Mouse (Mus musculus) limb, embryonic 13.5 days (tissue): ENCODE measurements around the gene Edar. TPM values are rescaled to one million over a fixed set of nuclear protein-coding genes. Genes with fewer than 3 reads are reported as not detected.

Experiments used
- ATAC-seq: fragments of 200-750 bp; cut with Nextera tagmentation; 2 replicates; pipeline ENCODE4 v1.8.0; 2017; ENCODE audit warnings: low read depth, moderate number of reproducible peaks, moderate TSS enrichment; ENCODE audit not compliant: low FRiP score
- H3K27ac ChIP-seq: fragments of 300-500 bp; sonication (generic); 2 replicates; pipeline ENCODE4 v1.5.1; 2015; ENCODE audit warnings: inconsistent platforms, mild to moderate bottlenecking, moderate library complexity
- H3K27me3 ChIP-seq: fragments of 300-500 bp; sonication (generic); 2 replicates; pipeline ENCODE4 v1.6.1; 2015; ENCODE audit warnings: mild to moderate bottlenecking, inconsistent platforms
- H3K36me3 ChIP-seq: fragments of 300-500 bp; sonication (generic); 2 replicates; pipeline ENCODE4 v1.6.1; 2015; ENCODE audit warnings: inconsistent platforms, mild to moderate bottlenecking, moderate library complexity
- H3K4me1 ChIP-seq: fragments of 300-500 bp; sonication (generic); 2 replicates; pipeline ENCODE4 v1.6.1; 2015; ENCODE audit warnings: inconsistent platforms
- H3K4me2 ChIP-seq: fragments of 300-500 bp; sonication (generic); replicated peaks from 2 replicates; pipeline ENCODE4 v1.6.1; 2015; ENCODE audit warnings: inconsistent platforms, mild to moderate bottlenecking, moderate library complexity
- H3K4me3 ChIP-seq: fragments of 300-500 bp; sonication (generic); 2 replicates; pipeline ENCODE4 v1.5.1; 2015; ENCODE audit warnings: moderate library complexity, mild to moderate bottlenecking, inconsistent platforms
- H3K9ac ChIP-seq: fragments of 300-500 bp; sonication (generic); 2 replicates; pipeline ENCODE4 v1.6.1; 2015; ENCODE audit warnings: mild to moderate bottlenecking, inconsistent platforms
- H3K9me3 ChIP-seq: fragments of 300-500 bp; sonication (generic); 2 replicates; pipeline ENCODE4 v1.6.1; 2016; ENCODE audit warnings: inconsistent platforms
- WGBS: fragments of 180-500 bp; shearing (Covaris S2); methylation state at CpG from one replicate; pipeline ENCODE4 v1.1.7; 2015; 5-methylcytosine and 5-hydroxymethylcytosine counted together
- polyA plus RNA-seq: library from polyadenylated mRNA; unstranded; fragments of >200 nt; fragmentation: Nextera tagmentation; extraction: Ambion mirVana; gene quantifications from 2 replicates; pipeline ENCODE4 v1.2.1, GENCODE M21; 2015

The Edar gene
- polyA plus RNA-seq, 1 experiment from 2014 or later, result 1.7 TPM

GRCm38 (mm10) chr10:58672557-58673277 lies 2.7 kb downstream of the Edar start:
- H3K9me3 ChIP-seq, result no peaks in the 10 kb centered on the region
- H3K4me3 ChIP-seq, result no peak overlapping the region
- H3K27me3 ChIP-seq, result no peaks in the 10 kb centered on the region; the same call in 1 of the 2 replicates
- no peak for ATAC-seq
- WGBS, result 61% methylated on average over 10 of the region's 10 CpGs
- H3K27ac ChIP-seq, result no peak overlapping the region
- H3K4me2 ChIP-seq, result peak overlapping the region; percentile 66
- H3K36me3 ChIP-seq, result no peaks in the 10 kb centered on the region
- peaks cover 12% of the 10 kb centered on the region; the same call in 1 of the 2 replicates for H3K4me1 ChIP-seq
- H3K9ac ChIP-seq, result no peak overlapping the region

DNA sequence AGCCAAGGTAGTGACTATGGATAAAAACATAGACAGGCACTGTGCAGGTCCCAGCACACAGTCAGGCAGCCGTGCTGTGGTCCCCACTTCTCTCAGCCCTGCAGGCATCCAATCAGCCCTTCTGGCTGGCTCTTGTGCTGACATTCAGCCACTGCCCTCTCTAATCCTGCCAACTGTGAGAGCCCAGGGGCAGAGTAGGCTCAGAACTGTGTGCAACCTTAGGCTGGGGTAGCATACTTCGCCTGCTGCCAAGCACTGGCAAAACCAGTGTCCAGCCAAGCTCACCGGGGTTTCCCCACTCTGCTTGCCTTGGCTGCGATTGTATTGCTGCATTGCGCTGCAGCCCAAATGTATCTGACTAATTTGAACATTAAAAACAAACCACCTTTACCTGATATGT lies 11.6 kb downstream of the Edar start:
- no peak for ATAC-seq
- 92% methylated on average over 5 of the region's 5 CpGs for WGBS
- H3K27me3 ChIP-seq, result no peaks in the 10 kb centered on the region

DNA sequence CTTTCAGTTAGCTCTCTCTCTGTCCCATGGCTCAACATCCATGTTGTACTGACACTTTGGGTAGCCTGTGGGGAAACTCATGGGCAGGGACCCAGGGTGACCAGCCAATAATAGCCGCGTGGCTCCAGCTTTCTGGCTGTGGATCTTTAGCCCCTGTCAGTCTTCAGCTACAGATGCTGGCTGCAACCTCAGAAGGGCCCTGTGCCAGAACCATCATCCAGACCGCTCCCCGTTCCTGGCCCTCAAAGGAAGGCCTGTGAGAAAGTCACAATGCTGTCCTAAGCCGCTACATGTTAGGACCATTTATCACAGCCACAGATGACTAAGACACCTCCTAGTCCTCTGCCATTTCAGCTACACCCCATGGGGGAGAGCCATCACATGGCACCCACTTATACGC lies 12.0 kb downstream of the Edar start:
- Histone ChIP-seq H3K36me3 (no peaks in the 10 kb centered on the region), H3K4me2 (no peak overlapping the region), H3K9me3 (no peaks in the 10 kb centered on the region), H3K27me3 (no peaks in the 10 kb centered on the region), H3K9ac (no peak overlapping the region), H3K27ac (no peak overlapping the region), H3K4me1 (peaks cover 9% of the 10 kb centered on the region), H3K4me3 (no peak overlapping the region)
- ATAC-seq, result no peak
- 86% methylated on average over 6 of the region's 6 CpGs for WGBS

More for the DNA sequence above, 11.6 kb downstream of the Edar start:
- Histone ChIP-seq H3K9ac (no peak overlapping the region), H3K4me2 (no peak overlapping the region), H3K36me3 (no peaks in the 10 kb centered on the region), H3K27ac (no peak overlapping the region), H3K9me3 (no peaks in the 10 kb centered on the region), H3K4me1 (peaks cover 9% of the 10 kb centered on the region), H3K4me3 (no peak overlapping the region)

DNA sequence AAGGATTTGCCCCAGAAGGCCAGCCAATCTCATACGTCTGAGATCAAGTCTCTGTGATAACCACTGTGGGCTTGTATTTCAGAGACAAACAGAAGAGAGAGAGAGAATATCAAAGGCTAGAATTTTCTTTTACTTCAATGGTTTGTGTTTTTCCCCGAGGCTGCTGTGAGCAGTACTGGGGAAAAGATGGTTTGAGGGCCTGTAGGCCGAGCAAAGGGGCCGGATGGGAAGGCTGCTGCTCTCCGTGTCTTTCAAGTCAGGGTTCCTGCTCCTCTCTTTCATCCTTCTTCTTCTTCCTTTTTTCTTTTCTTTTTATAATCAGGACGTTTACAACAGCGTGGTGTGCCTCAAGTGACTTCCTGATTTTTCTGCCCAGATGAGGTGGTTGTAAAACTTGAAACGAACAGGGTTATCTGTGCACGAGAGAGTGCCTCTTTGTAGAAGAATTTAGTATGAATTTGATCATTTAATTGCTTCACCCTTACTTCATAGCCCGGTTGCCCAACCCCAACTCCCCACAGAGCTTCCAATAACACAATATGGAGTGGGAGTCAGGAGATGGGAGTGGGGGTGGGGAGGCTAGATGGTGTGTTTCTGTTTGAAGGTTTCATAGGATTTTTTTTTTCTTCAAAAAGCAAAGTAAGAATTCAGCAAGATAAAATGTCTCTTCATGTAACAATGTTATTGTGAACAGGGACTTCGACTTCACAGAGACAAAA lies 16.0 kb downstream of the Edar start:
- Histone ChIP-seq H3K4me1 (peaks cover 14% of the 10 kb centered on the region), H3K27ac (no peak overlapping the region), H3K4me3 (no peak overlapping the region), H3K9me3 (no peaks in the 10 kb centered on the region), H3K27me3 (no peaks in the 10 kb centered on the region), H3K9ac (no peak overlapping the region), H3K36me3 (no peaks in the 10 kb centered on the region), H3K4me2 (no peak overlapping the region)
- WGBS, result 43% methylated on average over 11 of the region's 11 CpGs
- ATAC-seq, result no peak

DNA sequence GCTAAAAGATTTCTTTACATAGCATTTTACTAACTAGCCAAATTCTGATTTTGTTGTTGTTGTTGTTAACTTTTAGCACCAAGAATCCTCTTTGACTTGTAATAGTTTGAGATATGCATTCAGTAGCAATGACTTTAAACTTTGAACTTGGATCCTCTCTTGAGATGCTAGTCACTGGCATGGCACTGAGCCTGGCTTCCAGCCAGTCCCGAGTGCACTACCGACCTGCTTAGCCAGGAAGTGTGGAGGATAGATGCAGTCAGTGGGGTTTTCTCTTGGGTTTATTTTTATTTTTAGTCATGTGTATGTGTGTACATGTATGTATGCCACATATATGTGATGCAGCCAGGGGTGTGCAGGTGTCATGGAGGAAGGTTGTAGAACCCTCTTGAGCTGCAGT lies 17.7 kb downstream of the Edar start:
- Histone ChIP-seq H3K4me2 (no peak overlapping the region), H3K4me1 (peaks cover 17% of the 10 kb centered on the region), H3K9ac (no peak overlapping the region), H3K27me3 (no peaks in the 10 kb centered on the region), H3K27ac (no peak overlapping the region), H3K36me3 (no peaks in the 10 kb centered on the region), H3K4me3 (no peak overlapping the region), H3K9me3 (no peaks in the 10 kb centered on the region)
- no peak for ATAC-seq
- 67% methylated on average over 2 of the region's 2 CpGs for WGBS

- no peaks in the 10 kb centered on the region for H3K27me3 ChIP-seq
- H3K36me3 ChIP-seq, result no peaks in the 10 kb centered on the region
- 88% methylated on average over 3 of the region's 3 CpGs for WGBS
- no peak for ATAC-seq
- H3K4me1 ChIP-seq, result peaks cover 29% of the 10 kb centered on the region
- H3K9me3 ChIP-seq, result peaks cover 4% of the 10 kb centered on the region; the same call in 1 of the 2 replicates
- H3K27ac ChIP-seq, result no peak overlapping the region
- no peak overlapping the region for H3K4me3 ChIP-seq
- H3K9ac ChIP-seq, result no peak overlapping the region
- no peak overlapping the region for H3K4me2 ChIP-seq
Observed at GRCm38 (mm10) chr10:58653679-58654078, 21.8 kb downstream of the Edar start.

DNA sequence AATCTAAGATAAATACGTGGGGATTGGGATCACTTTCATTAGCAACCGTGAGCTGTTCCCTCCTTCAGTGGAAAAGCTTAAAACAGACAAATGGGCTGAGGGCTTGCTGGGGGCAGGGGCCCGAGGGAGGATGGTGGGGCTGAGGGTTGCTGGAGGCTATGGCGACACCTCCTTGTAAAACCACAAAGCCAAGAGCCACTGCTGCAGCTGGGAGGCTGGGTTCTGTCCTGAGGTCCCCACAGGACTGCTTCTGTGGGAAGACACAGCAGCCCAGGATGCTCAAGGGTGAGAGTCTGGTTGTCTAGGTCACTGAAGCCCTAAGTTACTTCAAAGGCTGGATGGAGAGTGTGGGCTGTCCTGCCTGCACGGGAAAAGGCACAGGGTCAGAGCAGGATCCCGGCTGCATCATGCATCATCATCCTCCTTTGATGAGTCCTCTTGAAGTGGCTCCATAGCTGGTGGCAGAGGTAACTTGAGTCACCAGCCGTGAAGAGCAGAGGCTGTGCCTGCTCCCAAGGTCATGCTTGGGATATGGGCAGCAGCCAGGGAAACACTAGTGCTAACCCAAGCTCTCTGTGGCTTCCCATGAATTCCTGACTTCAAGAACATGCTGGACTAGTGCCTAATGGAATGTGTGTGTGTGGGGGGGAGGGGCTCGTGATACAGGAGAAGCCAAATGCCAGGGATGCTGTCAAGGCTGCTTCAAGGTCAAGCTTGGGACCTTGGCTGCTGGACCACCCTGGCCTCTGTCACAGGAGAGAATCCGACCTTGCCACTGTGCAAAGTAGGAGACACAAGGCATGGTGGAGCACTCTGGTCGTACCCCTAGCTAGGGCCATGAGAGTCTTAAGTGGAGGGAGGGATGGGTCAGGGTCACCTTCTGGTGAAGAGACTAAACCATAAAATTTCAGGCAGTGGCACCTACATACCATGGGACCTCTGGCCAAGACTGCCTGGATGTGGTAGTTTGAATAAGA lies 22.7 kb downstream of the Edar start:
- 0 out of 2 replicates have a peak overlapping the region, but pooled peaks have one; percentile 31 for H3K9ac ChIP-seq
- H3K27ac ChIP-seq, result peak overlapping the region; percentile 44; the same call in 1 of the 2 replicates
- H3K4me1 ChIP-seq, result peaks cover 29% of the 10 kb centered on the region
- peak overlapping the region; percentile 51 for H3K4me2 ChIP-seq
- peaks cover 4% of the 10 kb centered on the region; the same call in 1 of the 2 replicates for H3K9me3 ChIP-seq
- peak; percentile 39; the same call in 1 of the 2 replicates for ATAC-seq
- peak overlapping the region; percentile 14; the same call in 1 of the 2 replicates for H3K4me3 ChIP-seq
- H3K27me3 ChIP-seq, result no peaks in the 10 kb centered on the region
- WGBS, result 13% methylated on average over 10 of the region's 10 CpGs
- H3K36me3 ChIP-seq, result no peaks in the 10 kb centered on the region

DNA sequence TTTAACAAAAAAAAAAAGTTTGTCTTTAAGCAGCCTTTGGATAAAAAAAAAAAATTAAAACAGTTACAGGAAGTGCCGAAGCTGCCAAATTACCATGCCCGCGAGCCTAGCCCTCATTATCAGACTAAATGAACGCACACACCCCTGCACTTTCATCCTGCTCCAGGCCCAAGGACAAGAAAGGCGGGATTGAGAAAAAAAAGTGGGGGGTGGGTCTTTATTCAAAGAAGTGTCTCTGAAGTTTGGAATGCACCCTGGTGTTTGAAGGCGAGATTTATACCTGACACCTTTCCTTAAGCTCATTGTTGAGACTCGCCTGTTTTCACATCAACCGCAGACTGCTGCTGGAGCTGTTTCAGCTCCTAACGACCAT lies 23.4 kb downstream of the Edar start:
- Histone ChIP-seq H3K9ac (no peak overlapping the region), H3K4me2 (peak overlapping the region; percentile 51), H3K27me3 (no peaks in the 10 kb centered on the region), H3K9me3 (peaks cover 4% of the 10 kb centered on the region; the same call in 1 of the 2 replicates), H3K36me3 (no peaks in the 10 kb centered on the region), H3K4me3 (peak overlapping the region; percentile 14; the same call in 1 of the 2 replicates), H3K4me1 (peaks cover 27% of the 10 kb centered on the region), H3K27ac (no peak overlapping the region)
- 1% methylated on average over 9 of the region's 9 CpGs for WGBS
- ATAC-seq, result peak; percentile 26; the same call in 1 of the 2 replicates

- no peak overlapping the region for H3K27ac ChIP-seq
- no peaks in the 10 kb centered on the region for H3K36me3 ChIP-seq
- H3K4me3 ChIP-seq, result peak overlapping the region; percentile 14
- peak overlapping the region; percentile 51 for H3K4me2 ChIP-seq
- H3K4me1 ChIP-seq, result peaks cover 24% of the 10 kb centered on the region
- H3K27me3 ChIP-seq, result no peaks in the 10 kb centered on the region
- 3% methylated on average over 22 of the region's 22 CpGs for WGBS
- no peak for ATAC-seq
- H3K9ac ChIP-seq, result no peak overlapping the region
- H3K9me3 ChIP-seq, result peaks cover 4% of the 10 kb centered on the region; the same call in 1 of the 2 replicates
Observed at GRCm38 (mm10) chr10:58651270-58652042, 24.0 kb downstream of the Edar start.

- no peak overlapping the region for H3K27ac ChIP-seq
- H3K9ac ChIP-seq, result no peak overlapping the region
- WGBS, result 79% methylated on average over 5 of the region's 5 CpGs
- no peak for ATAC-seq
- no peak overlapping the region for H3K4me3 ChIP-seq
- H3K36me3 ChIP-seq, result no peaks in the 10 kb centered on the region
- no peaks in the 10 kb centered on the region for H3K27me3 ChIP-seq
- H3K4me1 ChIP-seq, result peaks cover 30% of the 10 kb centered on the region
- no peak overlapping the region for H3K4me2 ChIP-seq
- H3K9me3 ChIP-seq, result peaks cover 4% of the 10 kb centered on the region; the same call in 1 of the 2 replicates
Observed at GRCm38 (mm10) chr10:58648787-58649186, 26.7 kb downstream of the Edar start.

DNA sequence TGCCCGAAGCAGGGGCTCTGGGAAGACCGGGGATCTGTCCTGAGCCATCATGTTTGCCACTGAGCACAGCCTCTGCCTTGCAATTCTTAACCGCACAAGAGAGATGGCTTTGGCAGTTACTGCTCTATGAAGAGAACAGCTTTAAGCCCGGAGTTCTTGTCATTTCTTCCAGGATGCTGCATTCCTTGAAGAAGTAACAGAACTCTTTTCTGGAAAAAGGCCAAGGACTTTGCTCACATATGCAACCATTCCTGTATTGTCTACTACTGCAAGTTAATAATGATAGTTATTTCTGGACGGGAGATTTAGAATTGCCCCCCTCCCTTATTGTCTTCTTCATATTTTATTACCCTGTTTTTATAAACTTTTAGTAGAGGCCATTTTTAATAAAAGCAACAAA lies 30.8 kb downstream of the Edar start:
- Histone ChIP-seq H3K9me3 (peaks cover under 1% of the 10 kb centered on the region; the same call in 1 of the 2 replicates), H3K9ac (no peak overlapping the region), H3K36me3 (no peaks in the 10 kb centered on the region), H3K4me1 (peaks cover 29% of the 10 kb centered on the region), H3K27ac (no peak overlapping the region), H3K4me2 (no peak overlapping the region), H3K27me3 (no peaks in the 10 kb centered on the region), H3K4me3 (no peak overlapping the region)
- 72% methylated on average over 5 of the region's 5 CpGs for WGBS
- no peak for ATAC-seq
